Mouse (Mus musculus) brain, embryonic 14.5 days (tissue): ENCODE results near the gene Magi2. TPM values are rescaled to one million over a fixed set of nuclear protein-coding genes. Genes with fewer than 3 reads are reported as not detected.

Experiments used
- DNase-seq: peaks from one replicate; pipeline ENCODE4 v3.0.0-alpha.2; 2011; ENCODE audit warnings: low read depth
- CTCF ChIP-seq: fragments of 200-500 bp; IDR thresholded peaks from 2 replicates; pipeline ENCODE4 v1.5.1; 2012; ENCODE audit warnings: inconsistent platforms, mild to moderate bottlenecking, moderate library complexity, borderline replicate concordance; ENCODE audit not compliant: insufficient read depth, insufficient read length; ENCODE audit errors: extremely low read depth
- POLR2A ChIP-seq: fragments of 200-500 bp; IDR thresholded peaks from 2 replicates; pipeline ENCODE4 v1.6.1; 2012; ENCODE audit warnings: mild to moderate bottlenecking, inconsistent platforms, borderline replicate concordance; ENCODE audit not compliant: poor library complexity, insufficient read depth, insufficient read length, severe bottlenecking; ENCODE audit errors: extremely low read depth
- polyA plus RNA-seq: library from polyadenylated mRNA; depleted of rRNA; stranded (reverse); fragments of >200 nt; gene quantifications from 2 replicates; pipeline ENCODE4 v1.2.3, GENCODE M21; 2012

Gene Magi2
- polyA plus RNA-seq, 1 experiment = 36.9 TPM

GRCm38 (mm10) chr5:20653425-20654185 is 1426.8 kb downstream of the Magi2 start:
- DNase-seq = peak; percentile 56
- peak; percentile 25; the same call in 1 of the 2 replicates for TF ChIP-seq CTCF
- TF ChIP-seq POLR2A = no peak

- no peak for DNase-seq
- TF ChIP-seq POLR2A = no peak
- no peak for TF ChIP-seq CTCF
These were observed 1428.1 kb downstream of the Magi2 start for GRCm38 (mm10) chr5:20654766-20655472.

- DNase-seq = no peak
- TF ChIP-seq POLR2A (no peak), CTCF (no peak)
These were observed 1430.2 kb downstream of the Magi2 start for GRCm38 (mm10) chr5:20657056-20657455.

- TF ChIP-seq CTCF (no peak), POLR2A (no peak)
- DNase-seq = no peak
These were observed 1440.8 kb downstream of the Magi2 start for GRCm38 (mm10) chr5:20667601-20668000.

GRCm38 (mm10) chr5:20668736-20669355 is 1442.0 kb downstream of the Magi2 start:
- TF ChIP-seq POLR2A (no peak), CTCF (no peak)

GRCm38 (mm10) chr5:20669456-20669855 is 1442.6 kb downstream of the Magi2 start:
- TF ChIP-seq CTCF = no peak
- TF ChIP-seq POLR2A = no peak
- no peak for DNase-seq

More at GRCm38 (mm10) chr5:20668736-20669355, 1442.0 kb downstream of the Magi2 start:
- DNase-seq = no peak

GRCm38 (mm10) chr5:20671826-20672225 is 1445.0 kb downstream of the Magi2 start:
- no peak for DNase-seq
- TF ChIP-seq CTCF (no peak), POLR2A (no peak)

GRCm38 (mm10) chr5:20674523-20674922 is 1447.7 kb downstream of the Magi2 start:
- no peak for DNase-seq

GRCm38 (mm10) chr5:20675163-20675665 is 1448.4 kb downstream of the Magi2 start:
- DNase-seq = no peak
- TF ChIP-seq CTCF = no peak
- TF ChIP-seq POLR2A = no peak

More at GRCm38 (mm10) chr5:20674523-20674922, 1447.7 kb downstream of the Magi2 start:
- TF ChIP-seq POLR2A (no peak), CTCF (no peak)

GRCm38 (mm10) chr5:20676193-20676871 is 1449.5 kb downstream of the Magi2 start:
- peak; percentile 81 for DNase-seq
- TF ChIP-seq CTCF (no peak), POLR2A (no peak)
